Mouse (Mus musculus) heart, embryonic 16.5 days (tissue): ENCODE measurements around the gene Iqcf6. TPM values are rescaled to one million over a fixed set of nuclear protein-coding genes. Genes with fewer than 3 reads are reported as not detected.

ENCODE experiments used
- ATAC-seq: fragments of 200-750 bp; cut with Nextera tagmentation; replicated peaks from 2 replicates; pipeline ENCODE4 v1.8.0; 2017; ENCODE audit warnings: moderate number of reproducible peaks; ENCODE audit not compliant: insufficient read depth, low FRiP score; ENCODE audit errors: extremely low read depth
- H3K27ac ChIP-seq: fragments of 300-500 bp; sonication (generic); 2 replicates; pipeline ENCODE4 v1.5.1; 2014; ENCODE audit warnings: mild to moderate bottlenecking, low read length, control low read depth, moderate library complexity
- H3K27me3 ChIP-seq: fragments of 300-500 bp; sonication (generic); 2 replicates; pipeline ENCODE4 v1.6.1; 2014; ENCODE audit warnings: low read length, mixed read lengths; ENCODE audit not compliant: control insufficient read depth, insufficient read depth
- H3K36me3 ChIP-seq: fragments of 300-500 bp; sonication (generic); 2 replicates; pipeline ENCODE4 v1.6.1; 2014; ENCODE audit not compliant: control insufficient read depth, insufficient read depth
- H3K4me1 ChIP-seq: fragments of 300-500 bp; sonication (generic); 2 replicates; pipeline ENCODE4 v1.6.1; 2014; ENCODE audit warnings: low read length, mixed read lengths; ENCODE audit not compliant: control insufficient read depth, insufficient read depth
- H3K4me2 ChIP-seq: fragments of 300-500 bp; sonication (generic); 2 replicates; pipeline ENCODE4 v1.6.1; 2014; ENCODE audit warnings: low read depth, mild to moderate bottlenecking, control low read depth, low read length
- H3K4me3 ChIP-seq: fragments of 300-500 bp; sonication (generic); 2 replicates; pipeline ENCODE4 v1.5.1; 2014; ENCODE audit warnings: mild to moderate bottlenecking, control low read depth, low read length
- H3K9ac ChIP-seq: fragments of 300-500 bp; sonication (generic); 2 replicates; pipeline ENCODE4 v1.6.1; 2014; ENCODE audit warnings: low read length, control low read depth
- H3K9me3 ChIP-seq: fragments of 300-500 bp; sonication (generic); replicated peaks from 2 replicates; pipeline ENCODE4 v1.6.1; 2016; ENCODE audit warnings: low read length; ENCODE audit not compliant: control insufficient read depth
- WGBS: fragments of 180-500 bp; shearing (Covaris S2); extraction: QIAGEN DNeasy Blood & Tissue Kit; methylation state at CpG from one replicate; pipeline ENCODE4 v1.1.7; 2014; 5-methylcytosine and 5-hydroxymethylcytosine counted together
- polyA plus RNA-seq: library from polyadenylated mRNA; unstranded; fragments of >200 nt; fragmentation: Nextera tagmentation; extraction: Ambion mirVana; gene quantifications from 2 replicates; pipeline ENCODE4 v1.2.1, GENCODE M21; 2015

The Iqcf6 gene
- polyA plus RNA-seq, 1 experiment from 2014 or later = not detected

GRCm38 (mm10) chr9:106664433-106664832, 38.1 kb downstream of the Iqcf6 start:
- ATAC-seq = no peak
- H3K36me3 ChIP-seq = peaks cover 30% of the 10 kb centered on the region
- H3K9ac ChIP-seq = no peak overlapping the region
- no peaks in the 10 kb centered on the region for H3K27me3 ChIP-seq
- peaks cover 15% of the 10 kb centered on the region for H3K4me1 ChIP-seq
- H3K9me3 ChIP-seq = no peaks in the 10 kb centered on the region
- H3K4me3 ChIP-seq = no peak overlapping the region
- no peak overlapping the region for H3K27ac ChIP-seq
- no peak overlapping the region for H3K4me2 ChIP-seq
- WGBS = 72% methylated on average over 4 of the region's 4 CpGs

GRCm38 (mm10) chr9:106664856-106665255, 38.5 kb downstream of the Iqcf6 start:
- Histone ChIP-seq H3K9me3 (no peaks in the 10 kb centered on the region), H3K4me3 (no peak overlapping the region), H3K27me3 (no peaks in the 10 kb centered on the region), H3K27ac (no peak overlapping the region), H3K4me1 (peaks cover 15% of the 10 kb centered on the region), H3K4me2 (no peak overlapping the region), H3K9ac (no peak overlapping the region), H3K36me3 (peaks cover 26% of the 10 kb centered on the region)
- 85% methylated on average over 6 of the region's 6 CpGs for WGBS
- ATAC-seq = no peak

- no peak overlapping the region for H3K9ac ChIP-seq
- H3K4me1 ChIP-seq = peaks cover 7% of the 10 kb centered on the region; the same call in 1 of the 2 replicates
- no peak overlapping the region for H3K4me2 ChIP-seq
- H3K27me3 ChIP-seq = no peaks in the 10 kb centered on the region
- H3K36me3 ChIP-seq = peaks cover 15% of the 10 kb centered on the region
- no peak for ATAC-seq
- no peak overlapping the region for H3K27ac ChIP-seq
- H3K4me3 ChIP-seq = no peak overlapping the region
- H3K9me3 ChIP-seq = no peaks in the 10 kb centered on the region
- 83% methylated on average over 2 of the region's 2 CpGs for WGBS
Measured at GRCm38 (mm10) chr9:106673860-106674259, 47.5 kb downstream of the Iqcf6 start.

- 0 out of 2 replicates have a peak, but pooled peaks have one; percentile 66 for ATAC-seq
- H3K27me3 ChIP-seq = no peaks in the 10 kb centered on the region
- no peak overlapping the region for H3K4me2 ChIP-seq
- no peaks in the 10 kb centered on the region for H3K9me3 ChIP-seq
- H3K4me3 ChIP-seq = no peak overlapping the region
- no peak overlapping the region for H3K9ac ChIP-seq
- peaks cover 22% of the 10 kb centered on the region for H3K36me3 ChIP-seq
- peaks cover 7% of the 10 kb centered on the region; the same call in 1 of the 2 replicates for H3K4me1 ChIP-seq
- 0% methylated on average over 1 of the region's 1 CpGs for WGBS
- H3K27ac ChIP-seq = no peak overlapping the region
Measured at GRCm38 (mm10) chr9:106675480-106675879, 49.1 kb downstream of the Iqcf6 start.

- Histone ChIP-seq H3K9ac (no peak overlapping the region), H3K4me1 (peaks cover 7% of the 10 kb centered on the region; the same call in 1 of the 2 replicates), H3K4me3 (no peak overlapping the region), H3K27ac (no peak overlapping the region), H3K4me2 (no peak overlapping the region), H3K27me3 (no peaks in the 10 kb centered on the region), H3K9me3 (no peaks in the 10 kb centered on the region), H3K36me3 (peaks cover 27% of the 10 kb centered on the region)
- ATAC-seq = no peak
- WGBS = 72% methylated on average over 9 of the region's 9 CpGs
Measured at GRCm38 (mm10) chr9:106675965-106676364, 49.6 kb downstream of the Iqcf6 start.

GRCm38 (mm10) chr9:106676571-106676970, 50.2 kb downstream of the Iqcf6 start:
- Histone ChIP-seq H3K4me2 (no peak overlapping the region), H3K27me3 (no peaks in the 10 kb centered on the region), H3K9me3 (no peaks in the 10 kb centered on the region), H3K27ac (no peak overlapping the region), H3K4me1 (peaks cover 7% of the 10 kb centered on the region; the same call in 1 of the 2 replicates), H3K9ac (no peak overlapping the region), H3K36me3 (peaks cover 30% of the 10 kb centered on the region), H3K4me3 (no peak overlapping the region)
- ATAC-seq = no peak
- 77% methylated on average over 4 of the region's 4 CpGs for WGBS

Other genes with a start within 250 kb of the Iqcf6 start
- 476 and 565 TPM in 2 replicates for gene Rpl29, start 197.1 kb upstream of the Iqcf6 start, polyA plus RNA-seq
- gene Acy1, start 188.3 kb upstream of the Iqcf6 start, polyA plus RNA-seq = 27.5 and 27.8 TPM in 2 replicates
- 10.0 and 10.7 TPM in 2 replicates for gene Abhd14b, start 179.1 kb upstream of the Iqcf6 start, polyA plus RNA-seq
- gene Abhd14a, start 178.9 kb upstream of the Iqcf6 start, polyA plus RNA-seq = 60.5 and 61.0 TPM in 2 replicates
- gene Pcbp4, start 173.3 kb upstream of the Iqcf6 start, polyA plus RNA-seq = 64.8 and 69.9 TPM in 2 replicates
- 0.13 and 0.16 TPM in 2 replicates for gene Gpr62, start 160.6 kb upstream of the Iqcf6 start, polyA plus RNA-seq
- 29.6 and 31.8 TPM in 2 replicates for gene Rrp9, start 150.6 kb upstream of the Iqcf6 start, polyA plus RNA-seq
- gene Parp3, start 149.6 kb upstream of the Iqcf6 start, polyA plus RNA-seq = 3.1 and 4.0 TPM in 2 replicates
- not detected in 2 replicates for gene Iqcf1, start 126.6 kb upstream of the Iqcf6 start, polyA plus RNA-seq
- gene Iqcf5, start 112.0 kb upstream of the Iqcf6 start, polyA plus RNA-seq = not detected in 2 replicates
- gene Iqcf3, start 65.0 kb upstream of the Iqcf6 start, polyA plus RNA-seq = not detected in 2 replicates
- gene Iqcf4, start 55.6 kb upstream of the Iqcf6 start, polyA plus RNA-seq = not detected in 2 replicates
- gene Grm2, start 29.5 kb downstream of the Iqcf6 start, polyA plus RNA-seq = not detected in 2 replicates
- 52.5 and 53.6 TPM in 2 replicates for gene Tex264, start 59.3 kb downstream of the Iqcf6 start, polyA plus RNA-seq
- gene Rad54l2, start 162.6 kb downstream of the Iqcf6 start, polyA plus RNA-seq = 3.1 and 3.8 TPM in 2 replicates
- 17.8 and 18.0 TPM in 2 replicates for gene Dcaf1, start 195.3 kb downstream of the Iqcf6 start, polyA plus RNA-seq